Mouse (Mus musculus) forebrain, postnatal 0 days (tissue): ENCODE data around the gene Snx29. TPM values are rescaled to one million over a fixed set of nuclear protein-coding genes. Genes with fewer than 3 reads are reported as not detected.
A peak's percentile ranks its signal among the peaks of the same experiment; 100 is the strongest.

Experiments
- ATAC-seq: fragments of 200-750 bp; cut with Nextera tagmentation; 2 replicates; pipeline ENCODE4 v1.8.0; 2017; ENCODE audit warnings: mild to moderate bottlenecking, moderate library complexity
- DNase-seq: peaks from one replicate; pipeline ENCODE4 v3.0.0-alpha.2; 2015
- H3K27ac ChIP-seq: fragments of 300-500 bp; sonication (generic); 2 replicates; pipeline ENCODE4 v1.5.1; 2014; ENCODE audit warnings: low read depth, mild to moderate bottlenecking, antibody characterized with exemption, low read length, moderate library complexity, mixed read lengths
- H3K27me3 ChIP-seq: fragments of 300-500 bp; sonication (generic); 2 replicates; pipeline ENCODE4 v1.6.1; 2014; ENCODE audit warnings: mild to moderate bottlenecking, low read length, mixed read lengths; ENCODE audit not compliant: insufficient read depth
- H3K36me3 ChIP-seq: fragments of 300-500 bp; sonication (generic); 2 replicates; pipeline ENCODE4 v1.6.1; 2014; ENCODE audit warnings: mild to moderate bottlenecking, moderate library complexity; ENCODE audit not compliant: insufficient read depth
- H3K4me1 ChIP-seq: fragments of 300-500 bp; sonication (generic); 2 replicates; pipeline ENCODE4 v1.6.1; 2014; ENCODE audit warnings: antibody characterized with exemption; ENCODE audit not compliant: insufficient read depth
- H3K4me2 ChIP-seq: fragments of 300-500 bp; sonication (generic); 2 replicates; pipeline ENCODE4 v1.6.1; 2014; ENCODE audit warnings: low read depth, mild to moderate bottlenecking, moderate library complexity
- H3K4me3 ChIP-seq: fragments of 300-500 bp; sonication (generic); 2 replicates; pipeline ENCODE4 v1.5.1; 2014; ENCODE audit warnings: low read depth, low read length, mixed read lengths
- H3K9ac ChIP-seq: fragments of 300-500 bp; sonication (generic); 2 replicates; pipeline ENCODE4 v1.6.1; 2014; ENCODE audit warnings: mild to moderate bottlenecking
- H3K9me3 ChIP-seq: fragments of 300-500 bp; sonication (generic); 2 replicates; pipeline ENCODE4 v1.6.1; 2016; ENCODE audit warnings: low read length
- CTCF ChIP-seq: sonication (generic); IDR thresholded peaks from 2 replicates; pipeline ENCODE4 v1.5.1; 2016; ENCODE audit warnings: antibody characterized with exemption, control low read depth, low read depth
- WGBS: fragments of 180-500 bp; shearing (Covaris S2); extraction: QIAGEN DNeasy Blood & Tissue Kit; methylation state at CpG from one replicate; pipeline ENCODE4 v1.1.7; 2014; 5-methylcytosine and 5-hydroxymethylcytosine counted together
- polyA plus RNA-seq: library from polyadenylated mRNA; unstranded; fragments of >200 nt; fragmentation: Nextera tagmentation; extraction: Ambion mirVana; gene quantifications from 2 replicates; pipeline ENCODE4 v1.2.1, GENCODE M21; 2015
- total RNA-seq: library from RNA; depleted of rRNA; stranded (reverse); fragments of >200 nt; gene quantifications from 2 replicates; pipeline ENCODE4 v1.2.3, GENCODE M21; 2014

Snx29 gene
- total and polyA plus RNA-seq, 2 experiments from 2014 or later = 5.8 to 20.6 TPM

- DNase-seq (no peak), ATAC-seq (peak; percentile 36; the same call in 1 of the 2 replicates)
- TF ChIP-seq CTCF = peak; percentile 28; the same call in 1 of the 2 replicates
- Histone ChIP-seq H3K36me3 (no peaks in the 10 kb centered on the region), H3K9ac (no peak overlapping the region), H3K27me3 (no peaks in the 10 kb centered on the region), H3K4me3 (no peak overlapping the region), H3K9me3 (no peaks in the 10 kb centered on the region), H3K4me1 (no peaks in the 10 kb centered on the region), H3K4me2 (no peak overlapping the region), H3K27ac (no peak overlapping the region)
- 64% methylated on average over 9 of the region's 9 CpGs for WGBS
Observed at GRCm38 (mm10) chr16:11691487-11692200, 368.9 kb downstream of the Snx29 start.

GRCm38 (mm10) chr16:11692744-11693143 is 370.0 kb downstream of the Snx29 start:
- 80% methylated on average over 5 of the region's 5 CpGs for WGBS
- H3K4me1 ChIP-seq = no peaks in the 10 kb centered on the region
- no peak overlapping the region for H3K4me3 ChIP-seq
- no peak for ATAC-seq
- H3K36me3 ChIP-seq = no peaks in the 10 kb centered on the region
- no peaks in the 10 kb centered on the region for H3K27me3 ChIP-seq
- no peak for DNase-seq
- TF ChIP-seq CTCF = no peak
- H3K4me2 ChIP-seq = no peak overlapping the region
- no peak overlapping the region for H3K27ac ChIP-seq
- no peaks in the 10 kb centered on the region for H3K9me3 ChIP-seq
- H3K9ac ChIP-seq = no peak overlapping the region

- Histone ChIP-seq H3K9ac (no peak overlapping the region), H3K27me3 (no peaks in the 10 kb centered on the region), H3K4me2 (no peak overlapping the region), H3K4me3 (no peak overlapping the region), H3K4me1 (no peaks in the 10 kb centered on the region), H3K36me3 (no peaks in the 10 kb centered on the region), H3K9me3 (no peaks in the 10 kb centered on the region), H3K27ac (no peak overlapping the region)
- 57% methylated on average over 4 of the region's 4 CpGs for WGBS
- no peak for TF ChIP-seq CTCF
- DNase-seq = no peak
- no peak for ATAC-seq
Observed at GRCm38 (mm10) chr16:11694386-11694785, 371.7 kb downstream of the Snx29 start.

- WGBS = 78% methylated on average over 3 of the region's 3 CpGs
Observed at GRCm38 (mm10) chr16:11696767-11697166, 374.1 kb downstream of the Snx29 start.

GRCm38 (mm10) chr16:11697710-11698357 is 375.1 kb downstream of the Snx29 start:
- Histone ChIP-seq H3K9me3 (no peaks in the 10 kb centered on the region), H3K4me3 (no peak overlapping the region), H3K27me3 (no peaks in the 10 kb centered on the region), H3K27ac (no peak overlapping the region), H3K4me1 (no peaks in the 10 kb centered on the region), H3K4me2 (no peak overlapping the region), H3K9ac (no peak overlapping the region), H3K36me3 (no peaks in the 10 kb centered on the region)
- 62% methylated on average over 8 of the region's 8 CpGs for WGBS
- peak; percentile 63 for DNase-seq
- peak; percentile 83 for TF ChIP-seq CTCF
- ATAC-seq = peak; percentile 85

More at GRCm38 (mm10) chr16:11696767-11697166, 374.1 kb downstream of the Snx29 start:
- Histone ChIP-seq H3K4me3 (no peak overlapping the region), H3K36me3 (no peaks in the 10 kb centered on the region), H3K4me2 (no peak overlapping the region), H3K9ac (no peak overlapping the region), H3K27me3 (no peaks in the 10 kb centered on the region), H3K4me1 (no peaks in the 10 kb centered on the region), H3K9me3 (no peaks in the 10 kb centered on the region), H3K27ac (no peak overlapping the region)
- ATAC-seq (no peak), DNase-seq (no peak)
- TF ChIP-seq CTCF = no peak

- no peak for TF ChIP-seq CTCF
- H3K4me2 ChIP-seq = no peak overlapping the region
- H3K27ac ChIP-seq = no peak overlapping the region
- H3K4me1 ChIP-seq = no peaks in the 10 kb centered on the region
- H3K9ac ChIP-seq = no peak overlapping the region
- H3K4me3 ChIP-seq = no peak overlapping the region
- H3K9me3 ChIP-seq = no peaks in the 10 kb centered on the region
- ATAC-seq = no peak
- no peak for DNase-seq
- WGBS = 91% methylated on average over 1 of the region's 1 CpGs
- no peaks in the 10 kb centered on the region for H3K27me3 ChIP-seq
- no peaks in the 10 kb centered on the region for H3K36me3 ChIP-seq
Observed at GRCm38 (mm10) chr16:11701579-11701978, 378.9 kb downstream of the Snx29 start.

- ATAC-seq = no peak
- Histone ChIP-seq H3K4me2 (no peak overlapping the region), H3K27ac (no peak overlapping the region), H3K36me3 (no peaks in the 10 kb centered on the region), H3K4me3 (no peak overlapping the region), H3K9ac (no peak overlapping the region), H3K27me3 (no peaks in the 10 kb centered on the region), H3K9me3 (no peaks in the 10 kb centered on the region), H3K4me1 (0 out of 2 replicates have a peak, but pooled peaks cover 2% of the 10 kb centered on the region)
- TF ChIP-seq CTCF = no peak
- DNase-seq = no peak
- 62% methylated on average over 5 of the region's 5 CpGs for WGBS
Observed at GRCm38 (mm10) chr16:11704096-11704495, 381.4 kb downstream of the Snx29 start.
